Mouse (Mus musculus) left cerebral cortex, postnatal 14 days (tissue): Measurements from ENCODE around the gene Gna12. TPM values are rescaled to one million over a fixed set of nuclear protein-coding genes. Genes with fewer than 3 reads are reported as not detected.
A peak's percentile ranks its signal among the peaks of the same experiment; 100 is the strongest.

Experiments used
- DNase-seq, 2 experiments: peaks; one replicate each; pipeline ENCODE4 v3.0.0; 2021 to 2022; ENCODE audit warnings: low spot score in 2 of 2, mixed read lengths in 1 of 2
- intact Hi-C: fragments of 180-260 bp; cut with DNase I; formaldehyde crosslinking; loops from one replicate; pipeline ENCODE4 v1.15.1; 2025
- total RNA-seq, 2 experiments: library from RNA; stranded (reverse); gene quantifications; 2 replicates each; pipeline ENCODE4 v1.2.3; 2021

Gene Gna12
- total RNA-seq, 2 experiments from 2014 or later = 68.1 to 73.8 TPM

DNA sequence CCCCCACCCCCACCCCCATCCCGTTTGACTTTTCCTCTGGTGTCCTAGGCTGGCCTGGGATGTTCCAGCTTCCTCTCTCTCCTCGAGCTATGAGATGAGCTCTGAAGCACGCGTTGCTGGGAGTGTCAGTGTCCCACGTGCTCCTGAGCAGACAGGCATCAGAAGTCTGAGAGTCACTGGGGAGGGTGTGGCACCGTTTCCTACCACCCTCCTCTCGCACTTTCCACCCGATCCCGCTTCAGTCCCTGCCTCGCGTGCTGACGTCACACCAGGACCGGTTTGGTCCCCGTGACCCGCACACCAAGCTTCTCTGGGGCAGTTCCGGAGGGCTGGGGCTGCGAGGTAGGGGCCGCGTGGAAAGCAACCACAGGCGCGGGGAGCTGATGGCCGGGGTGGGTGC, 94.9 kb downstream of the Gna12 start:
- DNase-seq = peak; percentile 45 to 62
- intact Hi-C loops = no loop called here

GRCm38 (mm10) chr5:140733336-140733735, 96.9 kb downstream of the Gna12 start:
- no peak for DNase-seq
- intact Hi-C loops = no loop called here

DNA sequence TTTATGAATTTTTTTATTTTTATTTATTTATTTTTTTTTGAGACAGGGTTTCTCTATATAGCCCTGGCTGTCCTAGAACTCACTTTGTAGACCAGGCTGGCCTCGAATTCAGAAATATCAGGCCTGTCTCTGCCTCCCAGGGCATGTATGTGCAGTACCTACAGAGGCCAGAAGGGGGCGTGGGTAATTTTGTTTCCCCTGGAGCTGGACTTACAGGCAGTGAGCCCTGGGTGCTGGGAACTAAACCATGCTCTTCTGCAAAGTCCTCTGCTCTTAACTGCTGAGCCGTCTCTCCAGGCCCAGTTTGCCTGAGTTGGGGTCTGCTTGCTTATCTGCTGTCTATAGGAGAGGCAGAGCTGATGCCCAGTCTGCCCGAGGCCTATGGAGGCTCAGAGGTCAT, 98.0 kb downstream of the Gna12 start:
- no peak for DNase-seq
- intact Hi-C loops = no loop called here

GRCm38 (mm10) chr5:140731040-140731797, 99.0 kb downstream of the Gna12 start:
- DNase-seq = no peak
- intact Hi-C loops = no loop called here

- no peak for DNase-seq
- intact Hi-C loops = no loop called here
These were observed 103.1 kb downstream of the Gna12 start for GRCm38 (mm10) chr5:140726946-140727740.

DNA sequence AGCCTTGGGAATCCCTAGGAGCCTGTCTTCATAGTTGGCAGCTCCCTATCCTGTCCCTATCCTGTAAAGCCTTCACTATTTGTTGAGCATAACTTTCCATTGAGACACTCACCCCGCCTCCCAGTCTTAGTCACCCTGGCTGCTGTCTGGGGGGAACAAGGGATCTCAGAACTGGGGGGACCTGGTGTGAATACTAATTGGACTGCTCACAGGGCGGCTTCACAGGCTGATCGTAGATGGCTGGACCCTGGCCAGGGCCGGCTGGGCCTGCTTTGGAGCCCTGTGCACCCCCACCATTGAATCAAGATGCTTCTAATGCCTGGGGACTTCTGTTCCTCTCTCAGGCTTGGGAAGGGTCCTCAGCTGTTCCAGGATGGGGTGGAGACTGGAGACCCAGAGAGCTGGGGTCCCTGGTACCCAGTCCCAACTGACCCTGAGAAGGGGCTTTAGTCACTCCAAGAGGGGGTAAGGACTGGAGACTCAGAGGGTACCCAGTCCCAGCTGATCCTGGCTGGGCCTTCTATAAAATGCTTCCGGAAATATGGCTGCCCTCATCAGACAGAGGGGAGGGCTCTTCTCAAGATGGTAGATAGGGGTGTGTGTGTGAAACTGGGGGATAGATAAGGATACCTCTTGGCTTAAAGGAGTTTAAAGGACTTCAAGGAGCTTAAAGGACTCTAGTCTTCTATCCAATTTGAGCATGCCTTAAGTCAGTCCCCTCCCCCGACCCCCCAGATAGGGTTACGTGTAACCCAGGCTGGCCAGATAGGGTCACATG, 104.0 kb downstream of the Gna12 start:
- intact Hi-C loops = no loop called here
- DNase-seq = peak; percentile 68 to 81

DNA sequence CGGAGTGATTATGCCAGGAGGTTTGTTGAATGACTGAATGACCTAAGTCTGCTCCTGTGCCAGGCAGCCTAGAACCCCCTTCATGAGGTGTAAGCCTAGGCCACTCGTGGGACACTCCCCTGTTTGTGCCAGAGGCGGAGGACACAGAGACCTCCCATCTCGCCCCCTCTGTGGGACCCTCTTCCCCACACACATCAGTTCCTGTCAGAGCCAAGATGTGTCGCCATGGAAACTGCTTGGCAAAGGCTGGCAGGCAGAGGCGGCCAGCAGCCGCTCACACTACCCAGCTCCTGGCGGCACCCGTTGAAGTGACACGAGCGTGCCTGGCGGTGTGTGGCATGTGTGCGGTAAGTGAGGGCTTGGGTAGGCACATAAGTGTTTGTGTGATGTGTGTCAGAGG, 106.4 kb downstream of the Gna12 start, which contains the start of gene Amz1:
Amz1 (plus strand) TSS at position 306 of the 400 bp plus-strand sequence.
- intact Hi-C loops = no loop called here
- DNase-seq = peak; percentile 78 to 88

GRCm38 (mm10) chr5:140722121-140722520, 108.1 kb downstream of the Gna12 start:
- DNase-seq = no peak
- intact Hi-C loops = no loop called here

GRCm38 (mm10) chr5:140720773-140721172, 109.5 kb downstream of the Gna12 start:
- no peak for DNase-seq
- intact Hi-C loops = no loop called here

GRCm38 (mm10) chr5:140711040-140711439, 119.2 kb downstream of the Gna12 start:
- intact Hi-C loops = no loop called here
- DNase-seq = peak in 1 of 2 experiments; percentile 74

DNA sequence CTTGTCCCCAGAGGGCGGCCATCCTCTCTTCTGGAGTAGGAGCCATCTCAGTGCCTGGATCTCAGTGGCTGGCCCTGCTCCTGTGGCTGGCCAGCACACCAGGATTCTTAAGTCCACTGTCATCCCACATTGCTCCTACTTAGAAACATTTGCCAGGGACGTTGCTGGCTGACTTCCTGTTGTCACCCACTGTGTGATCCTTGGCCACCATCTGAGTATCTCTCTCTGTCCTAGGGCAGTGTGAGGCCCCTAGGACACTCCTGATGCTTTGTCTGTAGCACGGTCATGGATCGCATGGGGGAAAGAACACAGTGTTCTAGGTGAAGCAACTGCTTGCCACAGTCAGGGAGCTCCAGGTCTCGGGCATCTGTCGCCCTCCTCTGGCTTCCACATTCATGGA, 119.9 kb downstream of the Gna12 start:
- intact Hi-C loops = no loop called here

More for the DNA sequence above, 119.9 kb downstream of the Gna12 start:
- DNase-seq = no peak

Other genes with a start within 250 kb of the Gna12 start
- gene Lfng, start 223.1 kb downstream of the Gna12 start, total RNA-seq = 10 to 100 TPM; 18.8 to 28.4 TPM
- 100 to 1,000 TPM; 342 to 349 TPM for gene Ttyh3, start 181.4 kb downstream of the Gna12 start, total RNA-seq
- 10 to 100 TPM; 49.0 to 63.8 TPM for gene Iqce, start 128.1 kb downstream of the Gna12 start, total RNA-seq
- gene Brat1, start 125.4 kb downstream of the Gna12 start, total RNA-seq = 10 to 100 TPM; 24.8 to 27.4 TPM
- 10 to 100 TPM; 17.4 to 20.5 TPM for gene Amz1, start 106.3 kb downstream of the Gna12 start, total RNA-seq
- gene Card11, start 170.2 kb upstream of the Gna12 start, total RNA-seq = under 1 TPM; 0.27 to 0.37 TPM